Mouse (Mus musculus) MEL (cell line): ENCODE measurements around the gene Ppp1r12a.

Source experiments
- CHD1 ChIP-seq: IDR thresholded peaks from 2 replicates; pipeline ENCODE4 v1.6.1; 2012; ENCODE audit warnings: low read depth, mild to moderate bottlenecking, inconsistent platforms, low read length, improper control_type of control experiment
- CTCF ChIP-seq, 3 experiments: IDR thresholded peaks in 2 of 3; conservative IDR thresholded peaks in 1 of 3; 2 replicates each; pipeline ENCODE4 v1.5.1; 2011 to 2012; ENCODE audit warnings: low read length in 3 of 3, low read depth in 2 of 3, mild to moderate bottlenecking in 2 of 3, improper control_type of control experiment in 1 of 3, inconsistent platforms in 1 of 3, mixed read lengths in 1 of 3, moderate library complexity in 1 of 3; ENCODE audit not compliant: control insufficient read depth in 1 of 3, insufficient read depth in 1 of 3, poor library complexity in 1 of 3, severe bottlenecking in 1 of 3
- ETS1 ChIP-seq: IDR thresholded peaks from 2 replicates; pipeline ENCODE4 v1.6.1; 2012; ENCODE audit warnings: low read depth, mild to moderate bottlenecking, inconsistent platforms, low read length, improper control_type of control experiment, moderate library complexity
- MAX ChIP-seq: IDR thresholded peaks from 2 replicates; pipeline ENCODE4 v1.6.1; 2011; ENCODE audit warnings: low read length, improper control_type of control experiment
- MAZ ChIP-seq: IDR thresholded peaks from 2 replicates; pipeline ENCODE4 v1.6.1; 2012; ENCODE audit warnings: low read depth, mild to moderate bottlenecking, inconsistent platforms, low read length, improper control_type of control experiment
- MEF2A ChIP-seq: IDR thresholded peaks from 2 replicates; pipeline ENCODE4 v1.6.1; 2014; ENCODE audit warnings: low read depth, mild to moderate bottlenecking, inconsistent platforms, low read length, improper control_type of control experiment; ENCODE audit not compliant: poor library complexity, insufficient replicate concordance, severe bottlenecking; ENCODE audit errors: extremely low read depth
- POLR2A ChIP-seq, 2 experiments: IDR thresholded peaks; 2 replicates each; pipeline ENCODE4 v1.6.1; 2011 to 2012; ENCODE audit warnings: low read length in 2 of 2, mild to moderate bottlenecking in 2 of 2, control low read depth in 1 of 2, improper control_type of control experiment in 1 of 2, low read depth in 1 of 2, moderate library complexity in 1 of 2; ENCODE audit not compliant: control insufficient read depth in 1 of 2, insufficient read depth in 1 of 2, poor library complexity in 1 of 2
- RCOR1 ChIP-seq: IDR thresholded peaks from 2 replicates; pipeline ENCODE4 v1.6.1; 2012; ENCODE audit warnings: low read depth, mild to moderate bottlenecking, inconsistent platforms, low read length, improper control_type of control experiment
- ZKSCAN1 ChIP-seq: IDR thresholded peaks from 2 replicates; pipeline ENCODE4 v1.6.1; 2012; ENCODE audit warnings: low read depth, mild to moderate bottlenecking, inconsistent platforms, low read length, improper control_type of control experiment, moderate library complexity

GRCm38 (mm10) chr10:108313845-108314244 is 151.9 kb downstream of the Ppp1r12a start:
- TF ChIP-seq CTCF (IDR thresholded peaks at IDR 0.05 in 2 of 3, conservative IDR thresholded peaks at IDR 0.05 in 1 of 3; ENCODE audit: control insufficient read depth in 1 of 3, insufficient read depth in 1 of 3, low read depth in 2 of 3, low read length in 3 of 3, poor library complexity in 1 of 3, severe bottlenecking in 1 of 3) (no peak), RCOR1 (no peak), POLR2A (IDR thresholded peaks at IDR 0.05; ENCODE audit: control insufficient read depth in 1 of 2, insufficient read depth in 1 of 2, low read depth in 1 of 2, low read length in 2 of 2, poor library complexity in 1 of 2) (no peak), MAX (no peak), ZKSCAN1 (no peak), MAZ (no peak), ETS1 (no peak), CHD1 (no peak), MEF2A (no peak)
